Mouse (Mus musculus) heart, postnatal 0 days (tissue): ENCODE data around the gene Csrnp3.

Experiments used
- CTCF ChIP-seq: IDR thresholded peaks from 2 replicates; pipeline ENCODE4 v1.5.1; 2016; ENCODE audit warnings: antibody characterized with exemption, control low read depth, low read depth
- EP300 ChIP-seq: IDR thresholded peaks from 2 replicates; pipeline ENCODE4 v1.6.1; 2016; ENCODE audit warnings: antibody characterized with exemption, low read depth

DNA sequence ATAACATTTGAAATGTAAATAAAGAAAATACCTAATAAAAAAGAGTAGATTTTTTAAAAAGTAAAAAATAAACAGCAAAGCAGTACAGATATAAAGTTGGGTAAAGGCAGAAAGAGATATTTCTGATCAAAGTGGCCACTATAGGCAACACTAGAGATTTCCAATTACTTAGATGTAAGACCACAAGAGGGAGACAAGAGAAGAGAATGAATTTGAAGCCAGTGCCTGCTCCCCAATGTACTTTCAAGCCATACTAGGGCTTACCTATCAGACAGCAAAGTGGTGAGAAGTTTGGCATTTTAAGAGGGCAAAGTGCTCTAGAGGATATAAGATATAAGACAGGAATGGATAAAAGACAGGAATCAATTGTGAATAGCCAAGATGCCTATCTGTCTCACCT, 195.0 kb downstream of the Csrnp3 start:
- no peak for TF ChIP-seq CTCF
- no peak for TF ChIP-seq EP300
